Mouse (Mus musculus) embryo, embryonic 9.5 days (tissue): ENCODE results near the gene Gcnt3.

Experiments used
- DNase-seq: peaks from one replicate; pipeline ENCODE4 v3.0.0-alpha.2; 2017; ENCODE audit errors: extremely low spot score

Gcnt3 gene

DNA sequence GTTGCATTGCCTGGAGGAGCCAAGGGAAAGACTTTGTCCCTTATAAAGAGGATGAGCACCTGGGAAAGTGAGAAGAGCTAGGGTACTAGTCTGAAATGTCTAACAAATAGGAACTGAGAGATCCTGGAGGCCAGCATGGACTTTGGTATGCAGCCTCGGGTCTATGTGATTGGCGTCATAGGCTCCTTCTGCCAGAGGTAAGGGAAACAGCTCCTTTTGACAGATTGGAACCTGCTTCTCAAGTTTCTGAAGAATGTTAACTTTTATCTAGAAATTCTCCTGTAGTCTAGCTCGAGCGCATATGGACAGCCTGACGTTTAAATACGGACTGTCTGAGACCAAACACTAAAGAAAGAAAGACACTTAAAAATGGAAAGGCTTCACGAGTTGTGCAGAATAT is at the start of gene Gcnt3:
Gene Gcnt3 (minus strand): TSS at position 101 of the 400 bp plus-strand sequence.
- no peak for DNase-seq

DNA sequence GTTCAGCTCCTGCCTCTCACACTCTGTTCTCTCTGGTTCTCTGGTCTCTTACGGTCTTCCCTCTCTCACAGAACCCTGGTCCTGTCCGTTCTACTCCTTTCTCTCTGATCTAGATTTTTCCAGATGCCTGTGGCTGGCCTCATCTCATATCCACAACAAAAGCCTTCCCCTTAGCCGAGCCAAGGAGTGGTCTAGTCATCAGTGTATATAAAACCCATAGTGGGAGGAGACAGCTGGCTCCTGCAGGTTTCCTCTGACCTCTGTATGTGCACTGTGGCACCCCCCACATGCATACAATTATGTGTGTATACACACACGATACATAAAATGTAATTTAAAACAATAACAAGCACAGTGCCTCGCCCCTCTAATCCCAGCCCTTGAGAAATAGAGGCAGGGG is 49.5 kb upstream of the Gcnt3 start:
- DNase-seq: no peak

GRCm38 (mm10) chr9:70086091-70086490 is 48.2 kb upstream of the Gcnt3 start:
- DNase-seq: peak; percentile 14

GRCm38 (mm10) chr9:70084107-70084506 is 46.2 kb upstream of the Gcnt3 start:
- peak; percentile 29 for DNase-seq

DNA sequence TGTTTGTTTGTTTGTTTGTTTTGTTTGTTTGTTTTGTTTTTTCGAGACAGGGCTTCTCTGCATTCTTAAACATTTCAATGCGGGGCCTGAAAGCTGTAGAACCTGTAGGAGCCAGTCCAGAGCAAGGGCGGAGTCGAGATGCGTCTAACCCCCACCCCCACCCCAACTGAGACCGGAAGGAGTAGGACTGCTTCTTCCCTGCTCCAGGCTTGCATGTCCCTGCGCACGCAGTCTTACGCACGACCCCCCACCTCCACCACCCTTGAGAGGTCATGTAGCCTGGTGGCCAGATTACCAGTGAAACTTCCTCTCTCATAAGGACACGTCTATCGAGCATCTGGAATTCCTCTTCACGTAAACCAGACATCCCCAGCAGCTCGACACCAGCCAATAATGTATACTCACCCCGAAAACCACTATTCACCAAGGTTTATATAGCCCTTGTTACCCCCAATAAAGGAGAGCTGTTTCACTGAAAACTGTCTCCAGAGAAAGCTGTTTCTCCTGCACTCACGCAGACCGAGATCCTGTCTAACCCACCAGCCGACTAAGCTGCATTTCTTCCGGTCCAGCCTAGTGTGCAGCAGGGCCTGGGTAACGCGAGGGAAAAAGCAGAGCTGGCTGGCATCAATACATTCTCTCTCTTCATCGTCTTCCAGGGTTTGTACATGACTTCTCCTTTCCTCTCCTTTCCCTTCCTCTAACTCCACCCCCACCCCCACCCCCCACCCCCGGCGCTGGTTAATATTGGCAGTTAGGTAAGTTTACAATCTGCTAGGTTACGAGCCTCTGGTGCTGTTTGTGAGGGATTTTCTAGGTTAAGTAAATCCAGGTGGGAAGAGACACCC is 44.7 kb upstream of the Gcnt3 start:
- DNase-seq: no peak

GRCm38 (mm10) chr9:70081767-70082166 is 43.9 kb upstream of the Gcnt3 start:
- no peak for DNase-seq

DNA sequence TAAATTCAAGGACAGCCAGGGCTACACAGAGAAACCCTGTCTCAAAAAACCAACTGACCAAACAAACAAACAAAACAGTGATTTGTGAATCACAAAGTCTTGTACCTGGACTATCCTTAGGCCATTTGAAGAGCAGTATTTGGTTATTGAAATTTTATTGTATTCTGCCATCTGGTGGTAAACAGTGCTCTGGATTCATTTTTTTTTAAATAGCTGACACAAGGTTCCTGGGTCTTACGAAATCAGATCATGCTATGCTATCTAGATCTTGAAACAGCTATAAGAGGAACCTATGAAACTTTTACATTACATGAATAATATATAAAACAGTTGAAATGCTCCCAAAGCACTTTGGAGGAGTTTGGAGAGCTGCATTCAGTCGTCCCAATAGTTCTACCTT is 43.1 kb upstream of the Gcnt3 start:
- no peak for DNase-seq

DNA sequence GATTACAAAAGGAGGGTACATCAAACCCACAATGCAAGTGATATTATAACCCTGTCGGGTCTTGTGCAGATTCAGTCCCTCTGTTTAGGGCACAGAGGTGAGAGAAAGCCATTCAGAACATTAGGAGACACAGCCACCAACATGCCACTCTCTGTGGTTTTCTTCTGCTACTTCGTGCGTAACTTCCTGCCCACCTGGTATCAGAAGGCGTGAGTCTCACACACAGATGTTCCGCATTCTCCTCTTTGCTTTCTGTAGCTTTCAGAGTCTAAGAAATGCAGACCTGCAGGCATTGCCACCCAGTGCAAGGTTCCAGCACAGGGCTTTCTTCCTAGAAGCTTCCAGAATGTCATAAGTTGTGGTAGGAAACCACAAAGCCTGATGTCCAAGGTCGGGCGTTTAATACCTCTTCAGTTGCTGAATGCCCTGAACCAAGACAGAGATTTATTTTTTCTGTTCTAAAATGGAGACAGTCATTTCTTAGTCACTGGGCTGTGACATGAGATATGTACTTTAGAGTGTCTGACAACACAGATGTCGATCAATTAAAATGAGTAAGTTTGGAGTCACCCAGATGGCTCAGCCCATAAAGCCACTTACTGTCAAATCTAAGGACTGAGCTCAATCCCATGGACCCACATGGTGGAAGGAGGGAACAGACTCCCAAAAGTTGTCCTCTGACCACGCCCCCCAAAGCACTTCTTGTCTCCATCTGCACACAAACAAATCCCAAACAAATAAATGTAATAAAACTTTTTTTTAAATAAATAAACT is 42.3 kb upstream of the Gcnt3 start:
- no peak for DNase-seq

- DNase-seq: no peak
These were observed 40.1 kb upstream of the Gcnt3 start for GRCm38 (mm10) chr9:70078034-70078433.

DNA sequence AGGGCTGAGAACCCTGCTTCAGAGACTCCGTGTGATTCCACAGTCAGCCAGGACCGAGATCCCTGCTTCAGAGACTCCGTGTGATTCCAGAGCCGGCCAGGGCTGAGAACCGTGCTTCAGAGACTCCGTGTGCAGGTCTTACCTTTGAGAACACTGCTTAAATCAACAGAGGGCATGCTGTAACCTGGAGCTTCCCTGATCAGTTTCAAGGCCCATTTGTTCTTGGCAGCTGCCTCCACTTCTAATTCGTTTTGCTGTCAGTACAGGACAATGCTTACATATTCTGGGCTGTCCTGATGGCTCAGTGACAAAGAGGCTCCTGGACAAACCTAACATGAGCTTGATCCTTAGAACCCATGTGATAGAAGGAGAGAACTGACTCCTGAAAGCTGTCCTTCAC is 39.3 kb upstream of the Gcnt3 start:
- no peak for DNase-seq

- DNase-seq: no peak
These were observed 34.5 kb upstream of the Gcnt3 start for GRCm38 (mm10) chr9:70072387-70072786.

DNA sequence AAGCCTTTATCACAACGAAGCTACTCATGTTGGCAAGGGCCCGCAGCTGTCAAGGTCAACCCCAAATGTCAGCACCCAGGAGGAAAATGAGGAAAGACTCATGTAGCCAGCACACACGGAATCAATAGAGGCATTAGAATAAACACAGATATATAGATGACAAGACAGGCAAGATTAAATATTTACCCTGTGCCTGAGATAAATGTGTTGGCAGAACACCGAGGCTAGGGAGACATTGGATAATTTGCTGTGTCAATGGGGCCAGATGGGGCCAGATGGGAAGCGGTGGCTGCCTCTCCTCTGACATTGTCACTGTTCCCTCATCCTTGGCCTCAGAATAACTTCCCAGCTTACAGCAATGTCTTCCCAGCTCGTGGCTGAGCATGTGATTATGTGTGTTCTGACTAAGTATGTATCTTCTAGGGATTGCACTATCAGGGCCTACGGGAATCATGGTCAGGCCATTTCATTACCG is 32.1 kb upstream of the Gcnt3 start:
- DNase-seq: no peak

GRCm38 (mm10) chr9:70067497-70067896 is 29.6 kb upstream of the Gcnt3 start:
- DNase-seq: no peak

- no peak for DNase-seq
These were observed 24.1 kb upstream of the Gcnt3 start for GRCm38 (mm10) chr9:70062012-70062411.

DNA sequence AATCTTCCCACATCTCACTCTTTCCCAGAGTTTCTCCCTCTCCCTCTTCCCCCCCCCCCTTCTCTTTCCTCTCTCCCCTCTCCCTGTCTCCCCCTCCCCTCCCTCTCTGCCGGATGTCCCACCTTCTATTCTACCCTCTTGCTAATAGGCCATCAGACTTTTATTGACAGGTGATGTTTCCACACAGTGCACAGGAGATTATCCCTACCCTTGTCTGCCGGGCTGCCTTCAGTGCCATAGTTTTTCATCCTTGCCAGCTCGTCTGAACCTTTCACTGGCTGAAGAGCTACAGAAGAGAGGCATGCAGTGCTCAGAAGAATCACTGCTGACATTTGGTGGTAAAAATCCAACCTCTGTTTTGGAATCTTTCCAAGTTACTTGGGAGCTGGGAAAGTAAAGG is 15.5 kb upstream of the Gcnt3 start:
- DNase-seq: no peak

DNA sequence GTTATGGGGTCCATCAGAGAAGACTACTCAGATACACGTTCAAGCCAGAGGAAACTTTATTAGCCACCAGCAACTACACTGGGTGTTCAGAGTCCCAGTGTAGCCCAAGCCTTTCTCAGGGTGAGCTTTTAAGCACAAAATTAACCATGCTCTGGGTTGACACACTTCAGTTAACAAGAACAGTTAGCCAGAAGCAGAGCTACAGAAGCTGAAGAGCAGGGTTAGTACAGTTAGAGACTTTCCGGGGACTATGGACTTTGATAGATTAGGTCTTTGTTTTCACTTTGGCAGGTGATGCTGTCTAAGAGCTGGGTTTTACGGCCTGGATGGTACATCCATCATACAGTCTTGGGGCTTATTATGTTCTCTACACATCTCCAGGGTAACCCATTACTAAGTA is 14.8 kb upstream of the Gcnt3 start:
- no peak for DNase-seq

- DNase-seq: no peak
These were observed 12.0 kb upstream of the Gcnt3 start for GRCm38 (mm10) chr9:70049839-70050238.

GRCm38 (mm10) chr9:70049416-70049783 is 11.5 kb upstream of the Gcnt3 start:
- peak; percentile 19 for DNase-seq

- no peak for DNase-seq
These were observed 11.0 kb upstream of the Gcnt3 start for GRCm38 (mm10) chr9:70048751-70049415.

DNA sequence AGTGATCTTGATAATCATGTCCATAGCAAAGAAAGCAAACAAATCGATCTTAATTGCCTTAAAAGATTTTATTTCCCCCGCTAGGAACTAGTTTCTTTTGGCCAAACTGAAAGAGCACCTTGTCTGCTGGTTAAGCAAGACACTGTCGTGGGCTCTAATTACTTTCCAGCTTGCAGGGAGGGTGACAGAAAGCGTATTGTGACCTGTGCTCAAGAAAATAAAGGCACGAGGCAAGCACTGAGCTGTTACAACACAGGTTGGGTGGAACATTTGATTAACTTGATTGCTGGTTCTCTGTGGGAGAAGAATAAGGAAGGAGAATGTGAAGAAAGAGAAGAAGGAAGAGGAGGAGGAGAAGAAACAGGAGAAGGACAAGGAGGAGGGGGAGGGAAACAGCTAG is 10.4 kb upstream of the Gcnt3 start:
- DNase-seq: no peak

GRCm38 (mm10) chr9:70047839-70048238 is 10.0 kb upstream of the Gcnt3 start:
- no peak for DNase-seq

- no peak for DNase-seq
These were observed 8.4 kb upstream of the Gcnt3 start for GRCm38 (mm10) chr9:70046255-70046654.
